Mouse (Mus musculus) liver, adult 2 months (tissue): ENCODE data around the gene Bcl10. TPM values are rescaled to one million over a fixed set of nuclear protein-coding genes. Genes with fewer than 3 reads are reported as not detected.

Experiments
- DNase-seq: peaks from one replicate; pipeline ENCODE4 v3.0.0-alpha.2; 2011; ENCODE audit warnings: low read depth, low spot score; ENCODE audit errors: extremely low read depth
- H3K27ac ChIP-seq: fragments of 200-500 bp; replicated peaks from 2 replicates; pipeline ENCODE4 v1.5.1; 2012; ENCODE audit warnings: low read depth, mild to moderate bottlenecking, control low read depth, inconsistent platforms, low read length; ENCODE audit not compliant: insufficient read depth
- H3K27me3 ChIP-seq: fragments of 200-500 bp; 2 replicates; pipeline ENCODE4 v1.6.1; 2012; ENCODE audit warnings: mild to moderate bottlenecking, moderate library complexity, low read length, inconsistent platforms; ENCODE audit not compliant: control insufficient read depth, insufficient read depth
- H3K36me3 ChIP-seq: fragments of 200-500 bp; 2 replicates; pipeline ENCODE4 v1.6.1; 2012; ENCODE audit warnings: low read length, inconsistent platforms; ENCODE audit not compliant: control insufficient read depth, insufficient read depth
- H3K4me1 ChIP-seq: fragments of 200-500 bp; 2 replicates; pipeline ENCODE4 v1.6.1; 2011; ENCODE audit warnings: low read length; ENCODE audit not compliant: control insufficient read depth, insufficient read depth
- H3K4me3 ChIP-seq: fragments of 200-500 bp; 2 replicates; pipeline ENCODE4 v1.5.1; 2011; ENCODE audit warnings: low read depth, mild to moderate bottlenecking, control low read depth, low read length, moderate library complexity; ENCODE audit not compliant: insufficient read depth
- H3K79me2 ChIP-seq: fragments of 200-500 bp; 2 replicates; pipeline ENCODE4 v1.6.1; 2012; ENCODE audit warnings: inconsistent platforms, mild to moderate bottlenecking, low read length, moderate library complexity; ENCODE audit not compliant: control insufficient read depth, insufficient read depth
- H3K9ac ChIP-seq: fragments of 200-500 bp; 2 replicates; pipeline ENCODE4 v1.6.1; 2012; ENCODE audit warnings: low read depth, mild to moderate bottlenecking, control low read depth, inconsistent platforms, low read length
- CTCF ChIP-seq: fragments of 200-500 bp; IDR thresholded peaks from 2 replicates; pipeline ENCODE4 v1.5.1; 2011; ENCODE audit warnings: low read depth, low read length, control low read depth
- POLR2A ChIP-seq: fragments of 200-500 bp; IDR thresholded peaks from 2 replicates; pipeline ENCODE4 v1.6.1; 2011; ENCODE audit warnings: low read length, control low read depth; ENCODE audit not compliant: insufficient read depth; ENCODE audit errors: extremely low read depth
- WGBS: fragments of 180-500 bp; shearing (Covaris S2); methylation state at CpG from one replicate; pipeline ENCODE4 v1.1.7; 2018; 5-methylcytosine and 5-hydroxymethylcytosine counted together
- polyA plus RNA-seq: library from polyadenylated mRNA; depleted of rRNA; stranded (reverse); fragments of >200 nt; gene quantifications from 2 replicates; pipeline ENCODE4 v1.2.3, GENCODE M21; 2012; rRNA removed
- total RNA-seq: library from RNA; depleted of rRNA; stranded (reverse); fragments of >200 nt; gene quantifications from 2 replicates; pipeline ENCODE4 v1.2.3, GENCODE M21; 2014; rRNA removed

Gene Bcl10
- total and polyA plus RNA-seq, 2 experiments = 4.7 to 12.0 TPM

DNA sequence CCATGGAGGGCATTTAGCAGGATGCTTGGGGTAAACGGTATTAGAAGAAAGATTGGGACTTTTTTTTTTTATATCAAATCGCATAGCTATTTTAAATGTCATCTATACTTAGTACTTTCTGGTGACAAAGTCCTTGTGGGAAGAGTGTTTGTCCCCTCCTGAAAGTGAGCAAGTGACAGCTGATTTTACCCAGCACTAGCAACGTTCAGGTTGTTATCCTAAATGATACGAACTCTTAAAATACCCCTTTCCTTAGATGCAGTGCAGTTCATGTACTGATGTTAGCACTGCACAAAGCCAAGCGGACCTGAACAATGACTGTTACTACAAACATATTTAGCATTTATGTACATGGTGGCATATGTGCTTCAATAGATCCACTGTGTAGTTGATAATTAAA is 44.2 kb downstream of the Bcl10 start:
- H3K27me3 ChIP-seq = no peaks in the 10 kb centered on the region
- WGBS = 95% methylated on average over 5 of the region's 5 CpGs
- H3K4me3 ChIP-seq = no peak overlapping the region
- TF ChIP-seq POLR2A (no peak), CTCF (no peak)
- 0 out of 2 replicates have a peak, but pooled peaks cover 3% of the 10 kb centered on the region for H3K4me1 ChIP-seq
- H3K36me3 ChIP-seq = no peaks in the 10 kb centered on the region
- no peak for DNase-seq
- no peak overlapping the region for H3K9ac ChIP-seq
- no peak overlapping the region for H3K27ac ChIP-seq
- no peaks in the 10 kb centered on the region for H3K79me2 ChIP-seq

DNA sequence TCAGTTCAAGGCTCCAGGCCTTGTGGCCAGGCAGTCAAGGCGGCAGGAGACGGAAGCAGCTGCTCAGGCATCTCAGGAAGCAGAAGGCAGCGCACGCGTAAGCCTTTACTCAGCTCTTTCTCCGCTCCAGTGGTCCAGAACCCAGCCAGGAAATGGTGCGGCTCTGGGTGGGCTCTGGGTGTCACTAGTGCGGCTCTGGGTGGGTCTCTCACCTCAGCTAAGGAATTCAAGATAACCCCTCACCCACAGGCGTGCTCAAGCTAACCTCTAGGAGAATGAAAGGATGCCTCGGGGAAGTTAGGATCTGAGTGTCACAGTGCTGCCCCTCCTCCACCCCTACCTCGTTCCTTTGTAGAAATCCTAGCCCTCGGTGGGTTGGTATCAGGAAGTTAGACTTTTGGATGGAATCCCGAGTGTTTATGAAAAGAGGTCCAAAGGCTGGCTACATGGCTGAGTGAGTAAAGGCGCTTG is 46.5 kb downstream of the Bcl10 start:
- no peak overlapping the region for H3K27ac ChIP-seq

DNA sequence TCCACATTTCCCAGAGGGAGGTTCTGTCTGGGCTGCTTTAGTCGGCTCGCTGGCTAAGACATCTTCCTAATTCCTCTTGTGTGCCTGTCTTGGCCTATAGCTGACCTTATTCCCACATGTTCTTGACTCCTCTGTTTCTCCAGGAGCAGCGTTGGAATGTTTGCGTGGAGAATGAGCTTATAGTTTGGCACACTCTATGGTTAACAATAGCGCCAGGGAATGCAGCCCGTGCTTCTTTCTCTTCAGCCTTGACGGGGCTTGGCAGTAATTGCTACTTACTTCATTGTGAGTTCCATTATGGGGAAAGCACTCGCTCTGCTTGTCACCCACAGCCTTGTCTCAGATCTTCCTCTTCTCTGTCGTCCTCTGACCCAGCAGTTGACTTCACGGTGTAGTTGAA is 48.9 kb downstream of the Bcl10 start:
- no peak for DNase-seq
- no peak overlapping the region for H3K9ac ChIP-seq
- H3K27me3 ChIP-seq = 0 out of 2 replicates have a peak, but pooled peaks cover 2% of the 10 kb centered on the region
- H3K27ac ChIP-seq = no peak overlapping the region
- WGBS = 84% methylated on average over 10 of the region's 10 CpGs
- no peaks in the 10 kb centered on the region for H3K36me3 ChIP-seq
- H3K4me1 ChIP-seq = no peaks in the 10 kb centered on the region
- no peak overlapping the region for H3K4me3 ChIP-seq
- TF ChIP-seq POLR2A = no peak
- TF ChIP-seq CTCF = no peak
- H3K79me2 ChIP-seq = no peaks in the 10 kb centered on the region

More for the DNA sequence above, 46.5 kb downstream of the Bcl10 start:
- 0 out of 2 replicates have a peak, but pooled peaks cover 3% of the 10 kb centered on the region for H3K4me1 ChIP-seq
- TF ChIP-seq POLR2A (no peak), CTCF (no peak)
- no peak overlapping the region for H3K4me3 ChIP-seq
- no peaks in the 10 kb centered on the region for H3K79me2 ChIP-seq
- H3K27me3 ChIP-seq = 0 out of 2 replicates have a peak, but pooled peaks cover 1% of the 10 kb centered on the region
- H3K9ac ChIP-seq = no peak overlapping the region
- 66% methylated on average over 14 of the region's 14 CpGs for WGBS
- H3K36me3 ChIP-seq = no peaks in the 10 kb centered on the region
- no peak for DNase-seq

DNA sequence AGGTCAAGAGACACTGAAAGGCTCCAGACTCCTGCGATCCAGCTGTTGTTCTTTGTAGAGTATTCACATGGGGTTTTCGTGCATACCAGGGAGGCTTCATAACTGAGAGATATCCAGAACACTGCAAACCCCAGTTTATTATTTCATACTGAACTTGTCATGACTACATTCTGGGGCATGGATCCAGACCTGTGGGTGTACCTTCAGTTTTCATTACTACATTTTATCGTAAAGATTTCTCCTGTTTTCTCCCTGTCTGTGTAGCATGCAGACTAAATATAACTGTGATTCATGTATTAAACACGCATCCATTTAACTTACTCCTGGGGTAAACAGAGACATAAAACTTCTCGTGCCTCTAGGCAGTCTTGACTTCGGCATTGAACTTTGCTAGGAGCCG is 52.4 kb downstream of the Bcl10 start:
- H3K9ac ChIP-seq = no peak overlapping the region
- H3K27ac ChIP-seq = no peak overlapping the region
- TF ChIP-seq POLR2A = no peak
- no peak for TF ChIP-seq CTCF
- DNase-seq = no peak
- H3K4me1 ChIP-seq = no peaks in the 10 kb centered on the region
- 0 out of 2 replicates have a peak, but pooled peaks cover 2% of the 10 kb centered on the region for H3K27me3 ChIP-seq
- H3K79me2 ChIP-seq = no peaks in the 10 kb centered on the region
- no peaks in the 10 kb centered on the region for H3K36me3 ChIP-seq
- H3K4me3 ChIP-seq = no peak overlapping the region
- 95% methylated on average over 7 of the region's 7 CpGs for WGBS

Other genes with a start within 250 kb of the Bcl10 start
- gene Ddah1, start 164.1 kb upstream of the Bcl10 start, total RNA-seq = 43.1 and 50.7 TPM in 2 replicates
- gene Ddah1, start 164.1 kb upstream of the Bcl10 start, polyA plus RNA-seq = 80.8 and 86.1 TPM in 2 replicates
- gene 2410004B18Rik, start 15.2 kb downstream of the Bcl10 start, total RNA-seq = 6.7 and 8.2 TPM in 2 replicates
- 3.6 and 3.7 TPM in 2 replicates for gene 2410004B18Rik, start 15.2 kb downstream of the Bcl10 start, polyA plus RNA-seq
- gene Syde2, start 65.1 kb downstream of the Bcl10 start, total RNA-seq = 5.4 and 7.9 TPM in 2 replicates
- 1.3 and 1.7 TPM in 2 replicates for gene Syde2, start 65.1 kb downstream of the Bcl10 start, polyA plus RNA-seq
- 0.07 and 0.18 TPM in 2 replicates for gene Wdr63, start 185.3 kb downstream of the Bcl10 start, total RNA-seq
- gene Wdr63, start 185.3 kb downstream of the Bcl10 start, polyA plus RNA-seq = 0.09 and 0.17 TPM in 2 replicates
- not detected in 2 replicates for gene Mcoln3, start 194.6 kb downstream of the Bcl10 start, total RNA-seq
- gene Mcoln3, start 194.6 kb downstream of the Bcl10 start, polyA plus RNA-seq = not detected in 2 replicates
- 0.34 and 0.55 TPM in 2 replicates for gene Mcoln2, start 227.0 kb downstream of the Bcl10 start, total RNA-seq
- gene Mcoln2, start 227.0 kb downstream of the Bcl10 start, polyA plus RNA-seq = 0.04 and 0.15 TPM in 2 replicates